Mouse (Mus musculus): ENCODE measurements around the gene 6030498E09Rik. TPM values are rescaled to one million over a fixed set of nuclear protein-coding genes. Genes with fewer than 3 reads are reported as not detected.

The 6030498E09Rik gene
- polyA plus RNA-seq (2015; fragmentation: Nextera tagmentation; extraction: Ambion mirVana), result 0.12 and 0.22 TPM in 2 replicates

DNA sequence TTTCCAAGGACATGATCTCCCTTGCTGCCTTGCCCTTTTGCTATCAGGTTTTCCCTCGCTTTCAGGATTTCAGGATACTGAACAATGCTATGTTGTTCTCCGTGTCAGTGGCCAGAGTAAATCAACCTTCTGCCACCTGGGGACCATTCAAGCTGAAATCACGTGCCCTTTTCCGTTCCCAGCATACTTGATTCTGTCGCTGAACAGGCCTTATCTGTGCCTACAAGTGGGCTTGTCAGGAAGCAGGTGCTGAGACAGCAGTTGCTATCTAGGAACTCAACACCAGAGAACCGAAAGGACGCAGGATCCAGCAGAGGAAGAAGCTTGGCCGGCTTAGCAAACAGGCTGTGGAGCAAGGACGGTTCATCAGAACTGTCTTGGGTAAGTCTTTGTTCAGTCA is at the start of gene 6030498E09Rik:
Gene 6030498E09Rik, plus strand, starts transcription at position 194 of the 400 bp plus-strand sequence.
- H3K27ac ChIP-seq (ENCODE audit: low read depth, low read length), result no peak within 1 kb of the TSS
- no peak for ATAC-seq
- no peak within 1 kb of the TSS for H3K4me3 ChIP-seq (ENCODE audit: low read depth, low read length)
- 59% methylated on average over 9 of the region's 9 CpGs for WGBS
- H3K9ac ChIP-seq (ENCODE audit: low read depth, low read length), result no peak within 1 kb of the TSS
- H3K27me3 ChIP-seq (replicated peaks; ENCODE audit: control insufficient read depth, insufficient read depth, low read length), result no peaks in the 10 kb centered on the region
- H3K4me1 ChIP-seq (replicated peaks; ENCODE audit: control insufficient read depth, insufficient read depth, low read length), result no peaks in the 10 kb centered on the region
- no peaks in the 10 kb centered on the region for H3K9me3 ChIP-seq (ENCODE audit: control insufficient read depth)
- H3K4me2 ChIP-seq (replicated peaks; ENCODE audit: low read depth), result no peak within 1 kb of the TSS
- no peaks in the 10 kb centered on the region for H3K36me3 ChIP-seq (ENCODE audit: control insufficient read depth, insufficient read depth)
- TF ChIP-seq CTCF (IDR thresholded peaks at IDR 0.05; ENCODE audit: low read depth), result no peak

DNA sequence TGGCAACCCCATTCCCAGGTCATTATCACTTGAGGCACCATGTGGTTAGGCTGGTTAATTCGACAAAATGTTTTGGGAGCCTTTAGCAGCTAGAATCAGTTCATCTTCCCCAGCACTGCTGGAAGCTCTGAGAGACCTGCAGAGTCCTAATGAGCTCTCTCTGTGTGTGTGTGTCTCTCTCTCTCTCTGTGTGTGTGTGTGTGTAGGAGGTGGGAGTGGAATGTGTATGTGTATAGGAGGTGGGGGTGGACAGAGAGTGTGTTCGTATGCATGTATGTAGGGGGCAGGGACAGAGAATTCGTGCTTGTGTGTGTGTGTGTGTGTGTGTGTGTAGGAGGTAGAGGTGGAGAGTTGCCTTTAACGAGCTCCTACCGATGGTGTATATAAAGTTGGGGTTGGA is 42.4 kb upstream of the 6030498E09Rik start:
- Histone ChIP-seq H3K27me3 (replicated peaks; ENCODE audit: control insufficient read depth, insufficient read depth, low read length) (no peaks in the 10 kb centered on the region), H3K4me1 (replicated peaks; ENCODE audit: control insufficient read depth, insufficient read depth, low read length) (no peaks in the 10 kb centered on the region), H3K9me3 (ENCODE audit: control insufficient read depth) (no peaks in the 10 kb centered on the region), H3K9ac (ENCODE audit: low read depth, low read length) (no peak overlapping the region), H3K36me3 (ENCODE audit: control insufficient read depth, insufficient read depth) (no peaks in the 10 kb centered on the region), H3K4me2 (replicated peaks; ENCODE audit: low read depth) (no peak overlapping the region), H3K4me3 (ENCODE audit: low read depth, low read length) (no peak overlapping the region), H3K27ac (ENCODE audit: low read depth, low read length) (no peak overlapping the region)
- TF ChIP-seq CTCF (IDR thresholded peaks at IDR 0.05; ENCODE audit: low read depth), result no peak
- ATAC-seq, result no peak
- 72% methylated on average over 5 of the region's 5 CpGs for WGBS

DNA sequence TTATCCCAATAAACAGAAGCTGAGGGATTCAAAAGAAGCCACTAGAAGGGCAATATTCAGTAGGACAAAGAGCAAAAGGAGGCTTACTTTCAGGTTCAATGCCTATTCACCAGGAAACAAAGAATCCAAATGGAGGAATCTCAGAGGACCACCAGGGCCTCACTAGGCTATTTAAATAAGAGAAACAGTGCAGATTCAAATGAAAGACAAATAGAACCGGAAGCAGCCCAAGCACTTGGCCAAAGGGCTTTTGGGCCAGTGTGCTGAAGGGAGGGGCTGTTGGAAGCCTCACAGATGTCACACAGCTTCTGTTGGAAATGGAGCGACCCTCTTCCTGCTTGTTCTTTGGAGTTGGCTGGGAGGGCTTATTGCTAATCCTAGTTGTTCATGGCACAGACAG is 41.8 kb upstream of the 6030498E09Rik start:
- WGBS, result 58% methylated on average over 2 of the region's 2 CpGs

DNA sequence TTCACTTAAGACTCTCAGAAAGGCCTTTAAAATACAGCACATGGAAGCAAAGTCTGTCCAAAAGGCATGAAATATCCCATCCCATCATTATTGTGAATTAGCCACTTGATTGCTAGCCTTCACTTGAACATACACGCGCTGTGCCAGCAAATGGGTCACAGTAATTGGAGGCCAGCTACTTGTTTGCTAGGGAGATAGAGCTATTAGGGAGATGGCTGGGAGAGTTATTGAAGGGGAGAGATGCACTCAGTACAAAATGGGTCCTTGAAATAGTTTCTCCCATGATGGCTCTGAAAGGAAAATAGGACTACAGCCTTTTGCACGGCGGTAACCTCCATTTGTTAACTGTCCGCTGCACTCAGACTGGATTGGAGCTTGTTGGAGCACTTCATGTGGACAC is 38.8 kb upstream of the 6030498E09Rik start:
- no peak overlapping the region for H3K27ac ChIP-seq (ENCODE audit: low read depth, low read length)
- H3K27me3 ChIP-seq (replicated peaks; ENCODE audit: control insufficient read depth, insufficient read depth, low read length), result no peaks in the 10 kb centered on the region
- no peak for ATAC-seq
- no peak overlapping the region for H3K9ac ChIP-seq (ENCODE audit: low read depth, low read length)
- no peak overlapping the region for H3K4me3 ChIP-seq (ENCODE audit: low read depth, low read length)
- no peak for TF ChIP-seq CTCF (IDR thresholded peaks at IDR 0.05; ENCODE audit: low read depth)
- no peaks in the 10 kb centered on the region for H3K9me3 ChIP-seq (ENCODE audit: control insufficient read depth)
- WGBS, result 89% methylated on average over 5 of the region's 5 CpGs
- H3K4me2 ChIP-seq (replicated peaks; ENCODE audit: low read depth), result no peak overlapping the region
- H3K36me3 ChIP-seq (ENCODE audit: control insufficient read depth, insufficient read depth), result no peaks in the 10 kb centered on the region
- H3K4me1 ChIP-seq (replicated peaks; ENCODE audit: control insufficient read depth, insufficient read depth, low read length), result no peaks in the 10 kb centered on the region

More for the DNA sequence above, 41.8 kb upstream of the 6030498E09Rik start:
- H3K36me3 ChIP-seq (ENCODE audit: control insufficient read depth, insufficient read depth), result no peaks in the 10 kb centered on the region
- no peaks in the 10 kb centered on the region for H3K27me3 ChIP-seq (replicated peaks; ENCODE audit: control insufficient read depth, insufficient read depth, low read length)
- no peaks in the 10 kb centered on the region for H3K4me1 ChIP-seq (replicated peaks; ENCODE audit: control insufficient read depth, insufficient read depth, low read length)
- no peak for TF ChIP-seq CTCF (IDR thresholded peaks at IDR 0.05; ENCODE audit: low read depth)
- no peak overlapping the region for H3K4me3 ChIP-seq (ENCODE audit: low read depth, low read length)
- H3K4me2 ChIP-seq (replicated peaks; ENCODE audit: low read depth), result no peak overlapping the region
- H3K9me3 ChIP-seq (ENCODE audit: control insufficient read depth), result no peaks in the 10 kb centered on the region
- H3K27ac ChIP-seq (ENCODE audit: low read depth, low read length), result no peak overlapping the region
- ATAC-seq, result no peak
- H3K9ac ChIP-seq (ENCODE audit: low read depth, low read length), result no peak overlapping the region

DNA sequence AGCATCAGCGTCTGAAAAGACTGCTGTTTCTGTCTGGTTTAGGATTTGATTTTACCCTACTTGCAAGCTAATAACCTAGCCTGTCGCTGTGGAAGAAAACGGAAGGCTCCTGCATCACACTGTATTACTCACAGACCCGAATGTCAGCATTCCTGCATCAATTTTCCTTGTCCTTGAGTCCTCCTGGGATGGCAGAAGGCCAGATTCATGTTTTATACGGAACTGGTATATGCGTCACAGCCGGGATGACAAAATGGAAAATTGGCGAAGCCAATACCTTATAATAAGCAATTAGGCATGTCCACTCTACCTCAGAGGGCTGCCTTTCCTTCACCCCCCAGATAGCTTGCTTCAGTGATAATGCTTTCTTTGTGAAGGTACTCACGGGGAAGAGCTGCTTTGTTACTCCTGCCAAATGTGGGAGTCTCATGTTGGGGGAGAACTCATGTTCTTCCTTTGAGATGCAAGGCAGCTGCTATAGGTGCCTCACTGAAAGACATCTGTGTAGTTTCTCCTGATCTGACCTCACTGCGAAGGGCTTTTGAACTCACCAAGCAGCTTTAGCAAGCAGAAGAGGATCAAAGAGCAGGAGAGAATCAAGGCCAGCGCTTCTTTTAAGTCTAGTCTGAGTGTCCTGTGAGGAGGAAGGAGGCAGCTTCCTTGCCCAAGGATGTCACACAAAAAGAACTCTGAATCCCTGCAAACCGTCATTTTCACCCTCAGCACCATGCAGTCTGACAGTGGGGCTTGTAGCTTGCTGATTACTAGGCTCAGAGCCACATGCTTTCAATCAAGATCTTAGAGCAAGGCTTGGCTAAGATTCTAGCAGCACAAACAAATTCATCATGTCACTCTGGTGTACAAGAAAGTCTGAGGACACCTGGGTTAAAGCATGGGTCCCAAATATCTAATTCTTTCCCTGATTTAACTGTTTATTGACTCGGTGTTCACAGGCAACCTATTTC is 37.3 kb upstream of the 6030498E09Rik start:
- Histone ChIP-seq H3K9me3 (ENCODE audit: control insufficient read depth) (no peaks in the 10 kb centered on the region), H3K27me3 (replicated peaks; ENCODE audit: control insufficient read depth, insufficient read depth, low read length) (no peaks in the 10 kb centered on the region), H3K4me1 (replicated peaks; ENCODE audit: control insufficient read depth, insufficient read depth, low read length) (no peaks in the 10 kb centered on the region), H3K9ac (ENCODE audit: low read depth, low read length) (no peak overlapping the region), H3K4me3 (ENCODE audit: low read depth, low read length) (no peak overlapping the region), H3K36me3 (ENCODE audit: control insufficient read depth, insufficient read depth) (no peaks in the 10 kb centered on the region), H3K27ac (ENCODE audit: low read depth, low read length) (no peak overlapping the region), H3K4me2 (replicated peaks; ENCODE audit: low read depth) (no peak overlapping the region)
- 59% methylated on average over 13 of the region's 13 CpGs for WGBS
- TF ChIP-seq CTCF (IDR thresholded peaks at IDR 0.05; ENCODE audit: low read depth), result no peak
- ATAC-seq, result no peak

DNA sequence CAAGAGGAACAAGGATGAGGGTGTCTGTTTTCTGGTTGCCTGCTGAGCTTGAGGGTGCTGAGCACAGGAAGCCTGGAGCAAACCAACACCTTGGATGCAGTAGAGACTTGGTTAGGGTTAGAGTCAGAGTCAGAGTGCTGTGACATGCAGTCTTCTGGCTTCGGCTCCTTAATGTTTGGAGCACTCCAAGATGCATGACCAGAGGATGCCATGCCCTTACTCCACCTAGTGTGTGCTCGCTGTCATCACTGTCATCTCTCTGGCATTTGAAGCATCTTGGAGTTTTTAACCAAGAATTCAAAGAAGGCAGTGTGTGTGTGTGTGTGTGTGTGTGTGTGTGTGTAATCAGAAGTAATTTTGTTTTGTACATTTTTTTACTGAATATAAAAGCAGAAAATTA is 1.0 kb upstream of the 6030498E09Rik start:
- H3K36me3 ChIP-seq (ENCODE audit: control insufficient read depth, insufficient read depth), result no peaks in the 10 kb centered on the region
- no peak overlapping the region for H3K4me2 ChIP-seq (replicated peaks; ENCODE audit: low read depth)
- 71% methylated on average over 2 of the region's 2 CpGs for WGBS
- H3K27ac ChIP-seq (ENCODE audit: low read depth, low read length), result no peak overlapping the region
- ATAC-seq, result no peak
- no peaks in the 10 kb centered on the region for H3K27me3 ChIP-seq (replicated peaks; ENCODE audit: control insufficient read depth, insufficient read depth, low read length)
- H3K4me1 ChIP-seq (replicated peaks; ENCODE audit: control insufficient read depth, insufficient read depth, low read length), result no peaks in the 10 kb centered on the region
- peak; percentile 36 for TF ChIP-seq CTCF (IDR thresholded peaks at IDR 0.05; ENCODE audit: low read depth)
- no peaks in the 10 kb centered on the region for H3K9me3 ChIP-seq (ENCODE audit: control insufficient read depth)
- no peak overlapping the region for H3K9ac ChIP-seq (ENCODE audit: low read depth, low read length)
- H3K4me3 ChIP-seq (ENCODE audit: low read depth, low read length), result no peak overlapping the region
